Mouse (Mus musculus) CH12.LX (cell line): ENCODE results near the gene Dennd6a. TPM values are rescaled to one million over a fixed set of nuclear protein-coding genes. Genes with fewer than 3 reads are reported as not detected.

Source experiments
- DNase-seq: peaks from one replicate; pipeline ENCODE4 v3.0.0-alpha.2; 2013; ENCODE audit errors: extremely low read depth
- H3K27ac ChIP-seq: 2 replicates; pipeline ENCODE4 v1.5.1; 2012; ENCODE audit warnings: low read depth, mild to moderate bottlenecking, control low read depth, moderate library complexity; ENCODE audit not compliant: insufficient read depth
- H3K27me3 ChIP-seq: replicated peaks from 2 replicates; pipeline ENCODE3; 2012; ENCODE audit warnings: inconsistent platforms
- H3K36me3 ChIP-seq, 2 experiments: replicated peaks in 1 of 2; 2 replicates each; pipeline versions ENCODE3 to v1.6.1; 2012; ENCODE audit warnings: inconsistent platforms in 1 of 2, low read length in 1 of 2, mild to moderate bottlenecking in 1 of 2, mixed read lengths in 1 of 2, moderate library complexity in 1 of 2; ENCODE audit not compliant: control insufficient read depth in 1 of 2, insufficient read depth in 1 of 2
- H3K4me1 ChIP-seq, 2 experiments: 2 replicates each; pipeline ENCODE4 v1.6.1; 2012; ENCODE audit warnings: inconsistent platforms in 1 of 2, moderate library complexity in 1 of 2; ENCODE audit not compliant: insufficient read depth in 2 of 2, control insufficient read depth in 1 of 2
- H3K4me2 ChIP-seq: 2 replicates; pipeline ENCODE4 v1.6.1; 2012; ENCODE audit warnings: low read depth, mild to moderate bottlenecking, control low read depth; ENCODE audit not compliant: poor library complexity, insufficient read depth, severe bottlenecking
- H3K4me3 ChIP-seq, 3 experiments: fragments of 150-350 bp in 1 of 3; sonication (generic) in 1 of 3; replicated peaks in 1 of 3; 2 replicates each; pipeline versions ENCODE3 to v1.5.1; 2011 to 2012; ENCODE audit warnings: low read depth in 2 of 3, low read length in 2 of 3, mild to moderate bottlenecking in 2 of 3, moderate library complexity in 2 of 3, control low read depth in 1 of 3, improper control_type of control experiment in 1 of 3, inconsistent platforms in 1 of 3, mixed read lengths in 1 of 3; ENCODE audit not compliant: poor library complexity in 1 of 3
- H3K79me2 ChIP-seq: replicated peaks from 2 replicates; pipeline ENCODE4 v1.6.1; 2012; ENCODE audit warnings: mild to moderate bottlenecking, moderate library complexity; ENCODE audit not compliant: control insufficient read depth, poor library complexity, insufficient read depth, severe bottlenecking; ENCODE audit errors: extremely low read depth
- H3K9ac ChIP-seq: 2 replicates; pipeline ENCODE4 v1.6.1; 2012; ENCODE audit warnings: low read depth, mild to moderate bottlenecking, control low read depth, moderate library complexity; ENCODE audit not compliant: insufficient read depth
- H3K9me3 ChIP-seq: replicated peaks from 2 replicates; pipeline ENCODE3; 2012; ENCODE audit warnings: low read length, inconsistent platforms, mixed read lengths
- JUN ChIP-seq: IDR thresholded peaks from 2 replicates; pipeline ENCODE4 v1.6.1; 2011; ENCODE audit warnings: low read depth, mild to moderate bottlenecking, low read length, improper control_type of control experiment, moderate library complexity; ENCODE audit not compliant: insufficient read depth
- MEF2A ChIP-seq: IDR thresholded peaks from 2 replicates; pipeline ENCODE4 v1.6.1; 2014; ENCODE audit warnings: low read depth, mild to moderate bottlenecking, inconsistent platforms, low read length, improper control_type of control experiment, borderline replicate concordance
- NRF1 ChIP-seq: IDR thresholded peaks from 2 replicates; pipeline ENCODE4 v1.6.1; 2014; ENCODE audit warnings: low read depth, mild to moderate bottlenecking, inconsistent platforms, low read length, improper control_type of control experiment, moderate library complexity
- POLR2AphosphoS2 ChIP-seq: IDR thresholded peaks from 2 replicates; pipeline ENCODE4 v1.6.1; 2011; ENCODE audit warnings: low read depth, low read length, improper control_type of control experiment
- RCOR1 ChIP-seq: conservative IDR thresholded peaks from 2 replicates; pipeline ENCODE4 v1.6.1; 2012; ENCODE audit warnings: low read depth, mild to moderate bottlenecking, inconsistent platforms, low read length, improper control_type of control experiment
- dilution Hi-C: fragments of 300-500 bp; cut with MboI; formaldehyde crosslinking; loops from 2 replicates; pipeline ENCODE4 v1.14.3; 2020; ENCODE audit warnings: low sequenced_read_pairs; ENCODE audit not compliant: extremely low pct_unique_long_range_greater_than_20kb, extremely low pct_ligation_motif_present
- in situ Hi-C: fragments of 300-500 bp; cut with MboI; formaldehyde crosslinking; loops from 3 replicates; pipeline ENCODE4 v1.14.3; 2019; ENCODE audit warnings: low sequenced_read_pairs, low pct_ligation_motif_present, low pct_unique_long_range_greater_than_20kb, mixed read lengths
- polyA plus RNA-seq: library from polyadenylated mRNA; unstranded; fragments of >175 nt; gene quantifications from 2 replicates; pipeline ENCODE4 v1.2.1, GENCODE M21; 2012; ENCODE audit warnings: low read depth; ENCODE audit not compliant: insufficient read length
- total RNA-seq, 2 experiments: library from RNA; depleted of rRNA; stranded (reverse); fragments of 300-350 nt in 1 of 2; fragments of >200 nt in 1 of 2; gene quantifications; 2 replicates each; pipeline ENCODE4 v1.2.3; 2012 to 2014

Dennd6a gene
- total and polyA plus RNA-seq, 3 experiments: 6.5 to 22.9 (median 13.0) TPM

DNA sequence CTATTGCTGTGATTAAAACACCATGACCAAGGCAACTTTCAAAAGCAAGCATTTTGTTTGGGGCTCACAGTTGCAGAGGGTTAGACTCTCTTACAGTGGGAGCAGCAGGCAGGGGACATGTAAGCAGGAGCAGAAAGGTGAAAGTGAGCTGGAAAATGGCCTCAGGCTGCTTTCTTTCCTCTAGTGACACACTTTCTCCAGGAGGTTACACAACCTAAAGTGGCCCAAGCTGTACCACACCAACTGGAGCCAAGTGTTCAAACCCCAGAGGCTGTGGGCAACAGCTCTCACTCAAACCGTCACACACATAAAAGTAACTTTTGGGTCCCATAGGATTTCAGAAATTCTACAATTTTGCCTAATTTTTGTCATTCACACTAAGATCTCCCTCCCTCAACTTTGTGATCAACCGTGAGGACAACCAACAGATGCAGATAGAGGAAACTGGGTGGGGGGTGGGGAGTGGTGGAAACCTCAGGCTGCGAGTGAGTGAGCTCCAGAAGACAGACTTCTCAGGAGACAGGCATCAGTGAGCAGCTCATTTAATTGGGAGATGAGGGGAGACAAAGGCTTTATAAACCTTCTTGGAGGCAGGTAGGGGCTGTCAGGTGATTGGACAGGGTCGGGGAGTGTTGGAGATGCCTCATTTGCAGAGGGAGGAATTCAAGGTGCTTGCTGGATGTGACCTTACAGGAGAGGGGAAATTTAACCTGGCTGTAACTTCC is 1.5 kb upstream of the Dennd6a start:
- in situ Hi-C loops (no loop called here), dilution Hi-C loops (no loop called here)
- no peak overlapping the region for H3K4me3 ChIP-seq
- H3K27ac ChIP-seq: no peak overlapping the region
- no peaks in the 10 kb centered on the region for H3K79me2 ChIP-seq
- no peak overlapping the region for H3K9ac ChIP-seq
- peaks cover 0 to 14% of the 10 kb centered on the region in 2 experiments; a peak in 2 of 4 replicates for H3K4me1 ChIP-seq
- peak; percentile 40 for DNase-seq
- no peak for TF ChIP-seq JUN
- TF ChIP-seq POLR2AphosphoS2: no peak
- H3K27me3 ChIP-seq: no peaks in the 10 kb centered on the region
- peaks cover 2% of the 10 kb centered on the region for H3K9me3 ChIP-seq
- H3K36me3 ChIP-seq: no peaks in the 10 kb centered on the region
- no peak overlapping the region for H3K4me2 ChIP-seq

DNA sequence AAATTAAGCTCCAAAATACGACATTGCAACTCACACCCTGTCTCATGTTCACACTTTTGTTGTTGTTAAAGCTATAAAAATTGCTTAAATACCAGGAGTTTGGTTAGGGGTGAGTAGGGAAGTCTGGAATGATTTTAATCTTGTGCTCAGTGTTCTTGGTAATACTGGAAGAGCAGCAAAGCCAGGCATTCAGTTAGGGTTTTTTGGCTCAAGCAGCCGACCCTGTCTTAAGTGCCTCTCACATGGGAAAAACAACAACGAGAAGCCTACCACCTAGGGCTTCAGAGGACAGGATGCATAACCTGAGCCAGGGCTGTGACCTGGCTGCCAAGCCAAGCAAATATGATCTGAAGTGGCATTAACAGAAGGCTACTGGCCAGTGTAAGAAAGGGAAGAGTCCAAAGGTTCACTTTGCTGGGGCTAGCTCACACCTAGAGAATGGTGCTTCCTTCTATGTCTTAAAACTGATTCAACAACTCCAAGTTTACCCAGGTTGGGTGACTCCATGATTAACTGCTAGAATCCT is 2.7 kb downstream of the Dennd6a start:
- Histone ChIP-seq H3K4me3 (no peak overlapping the region), H3K79me2 (peaks cover 6% of the 10 kb centered on the region), H3K9me3 (peaks cover 4% of the 10 kb centered on the region), H3K27ac (no peak overlapping the region), H3K9ac (no peak overlapping the region), H3K4me2 (no peak overlapping the region), H3K27me3 (no peaks in the 10 kb centered on the region), H3K36me3 (peaks cover 0 to under 1% of the 10 kb centered on the region in 2 experiments), H3K4me1 (peaks cover 0 to 27% of the 10 kb centered on the region in 2 experiments; a peak in 2 of 4 replicates)
- in situ Hi-C loops: no loop called here
- no peak for DNase-seq
- dilution Hi-C loops: no loop called here
- TF ChIP-seq RCOR1: no peak

DNA sequence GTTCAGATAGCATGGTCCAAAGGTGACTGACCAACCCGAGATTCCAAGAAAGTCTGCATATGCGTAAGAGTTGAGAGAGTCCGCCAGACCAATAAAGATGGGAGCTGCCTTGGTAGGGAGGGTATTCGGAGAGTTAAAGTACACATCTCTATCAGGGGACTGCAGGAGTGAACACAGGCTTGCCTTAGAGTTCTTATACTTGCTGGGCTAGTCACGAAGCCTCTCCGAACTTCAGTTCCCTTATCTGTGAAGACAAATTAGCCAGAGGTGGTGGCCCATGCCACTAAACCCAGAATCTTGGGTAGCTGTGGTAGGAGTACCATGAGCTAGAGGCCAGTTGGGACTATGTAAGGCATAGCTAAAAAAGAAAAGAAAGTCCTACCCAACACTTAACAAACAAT is 5.1 kb downstream of the Dennd6a start:
- no peak for DNase-seq
- in situ Hi-C loops: no loop called here
- peaks cover 11% of the 10 kb centered on the region for H3K79me2 ChIP-seq
- TF ChIP-seq NRF1 (no peak), MEF2A (no peak)
- peaks cover 0 to 21% of the 10 kb centered on the region in 2 experiments; a peak in 2 of 4 replicates for H3K4me1 ChIP-seq
- dilution Hi-C loops: no loop called here
- peak overlapping the region in 2 of 3 experiments; percentile 87 to 88 for H3K4me3 ChIP-seq
- H3K27ac ChIP-seq: no peak overlapping the region
- H3K9me3 ChIP-seq: peaks cover 8% of the 10 kb centered on the region
- peak overlapping the region; percentile 4; the same call in 1 of the 2 replicates for H3K9ac ChIP-seq
- H3K4me2 ChIP-seq: 0 out of 2 replicates have a peak overlapping the region, but pooled peaks have one; percentile 19
- H3K27me3 ChIP-seq: no peaks in the 10 kb centered on the region
- H3K36me3 ChIP-seq: peaks cover 0 to 11% of the 10 kb centered on the region in 2 experiments
